Mouse (Mus musculus): Measurements from ENCODE around the gene Ick.
A peak's percentile ranks its signal among the peaks of the same experiment; 100 is the strongest.
"Not testable (repeated sequence)": the region's sequence is repeated elsewhere in the genome, so short reads cannot be mapped to it uniquely, and the experiment has no call there.

The Ick gene

GRCm38 (mm10) chr9:78148149-78148548 is 39.2 kb downstream of the Ick start:
- DNase-seq (ENCODE audit: low spot score): no peak

GRCm38 (mm10) chr9:78149770-78150169 is 40.8 kb downstream of the Ick start:
- not testable (repeated sequence) for DNase-seq (ENCODE audit: low spot score)

- no peak for DNase-seq (ENCODE audit: low spot score)
Observed at GRCm38 (mm10) chr9:78154211-78154977, 45.4 kb downstream of the Ick start.

- no peak for DNase-seq (ENCODE audit: low spot score)
Observed at GRCm38 (mm10) chr9:78157221-78157620, 48.2 kb downstream of the Ick start.

GRCm38 (mm10) chr9:78163291-78163690 is 54.3 kb downstream of the Ick start:
- DNase-seq (ENCODE audit: low spot score): no peak

GRCm38 (mm10) chr9:78164741-78165140 is 55.7 kb downstream of the Ick start:
- no peak for DNase-seq (ENCODE audit: low spot score)

GRCm38 (mm10) chr9:78165454-78165853 is 56.5 kb downstream of the Ick start:
- no peak for DNase-seq (ENCODE audit: low spot score)

- DNase-seq (ENCODE audit: low spot score): no peak
Observed at GRCm38 (mm10) chr9:78166694-78167452, 57.9 kb downstream of the Ick start.

GRCm38 (mm10) chr9:78167453-78167969 is 58.5 kb downstream of the Ick start:
- no peak for DNase-seq (ENCODE audit: low spot score)

GRCm38 (mm10) chr9:78168864-78169263 is 59.9 kb downstream of the Ick start:
- no peak for DNase-seq (ENCODE audit: low spot score)

- DNase-seq (ENCODE audit: low spot score): no peak
Observed at GRCm38 (mm10) chr9:78174016-78174415, 65.0 kb downstream of the Ick start.

- not testable (repeated sequence) for DNase-seq (ENCODE audit: low spot score)
Observed at GRCm38 (mm10) chr9:78174925-78175276, 65.9 kb downstream of the Ick start.

GRCm38 (mm10) chr9:78175277-78176200 is 66.5 kb downstream of the Ick start:
- DNase-seq (ENCODE audit: low spot score): peak; percentile 88

GRCm38 (mm10) chr9:78176201-78176727 is 67.3 kb downstream of the Ick start:
- DNase-seq (ENCODE audit: low spot score): peak; percentile 27

GRCm38 (mm10) chr9:78176831-78177230 is 67.8 kb downstream of the Ick start:
- DNase-seq (ENCODE audit: low spot score): no peak

- DNase-seq (ENCODE audit: low spot score): no peak
Observed at GRCm38 (mm10) chr9:78178197-78178596, 69.2 kb downstream of the Ick start.

GRCm38 (mm10) chr9:78179071-78179470 is 70.1 kb downstream of the Ick start:
- no peak for DNase-seq (ENCODE audit: low spot score)

- not testable (repeated sequence) for DNase-seq (ENCODE audit: low spot score)
Observed at GRCm38 (mm10) chr9:78182474-78182873, 73.5 kb downstream of the Ick start, which contains the start of gene Gsta4. Gsta4 (plus strand) TSS chr9:78182774.

GRCm38 (mm10) chr9:78185686-78186085 is 76.7 kb downstream of the Ick start:
- DNase-seq (ENCODE audit: low spot score): no peak

- DNase-seq (ENCODE audit: low spot score): no peak
Observed at GRCm38 (mm10) chr9:78188910-78189309, 79.9 kb downstream of the Ick start.

Measured in layer of hippocampus, adult 9-10 months (tissue).